Mouse (Mus musculus) central nervous system, embryonic 14 days (tissue): ENCODE data around the gene A2m. TPM values are rescaled to one million over a fixed set of nuclear protein-coding genes. Genes with fewer than 3 reads are reported as not detected.

Experiments
- polyA plus RNA-seq: library from polyadenylated mRNA; depleted of rRNA; stranded (reverse); fragments of >200 nt; gene quantifications from 2 replicates; pipeline ENCODE4 v1.2.3, GENCODE M21; 2012; rRNA removed

Gene A2m
- polyA plus RNA-seq, result 7.2 and 7.6 TPM in 2 replicates

GRCm38 (mm10) chr6:121635076-121635475, at the start of gene A2m:
TSS of gene A2m (plus strand) at chr6:121635376.

Other genes starting within 250 kb of the A2m start
- 17.0 and 20.1 TPM in 2 replicates for gene Iqsec3, start 161.7 kb upstream of the A2m start, polyA plus RNA-seq
- not detected in 2 replicates for gene Gm7298, start 97.6 kb downstream of the A2m start, polyA plus RNA-seq
- not detected in 2 replicates for gene Mug1, start 203.2 kb downstream of the A2m start, polyA plus RNA-seq